Mouse (Mus musculus) ES-Bruce4 (cell line): ENCODE results near the gene Eif4a2.
"Not testable (repeated sequence)": the region's sequence is repeated elsewhere in the genome, so short reads cannot be mapped to it uniquely, and the experiment has no call there.

Experiments
- CTCF ChIP-seq: IDR thresholded peaks from one replicate; pipeline ENCODE4 v1.8.1; 2011; ENCODE audit warnings: low read depth, low read length
- EP300 ChIP-seq: IDR thresholded peaks from 2 replicates; pipeline ENCODE4 v1.6.1; 2011; ENCODE audit warnings: low read depth, low read length; ENCODE audit not compliant: insufficient read depth
- POLR2A ChIP-seq: IDR thresholded peaks from one replicate; pipeline ENCODE4 v1.8.1; 2011; ENCODE audit warnings: low read length; ENCODE audit not compliant: insufficient read depth

DNA sequence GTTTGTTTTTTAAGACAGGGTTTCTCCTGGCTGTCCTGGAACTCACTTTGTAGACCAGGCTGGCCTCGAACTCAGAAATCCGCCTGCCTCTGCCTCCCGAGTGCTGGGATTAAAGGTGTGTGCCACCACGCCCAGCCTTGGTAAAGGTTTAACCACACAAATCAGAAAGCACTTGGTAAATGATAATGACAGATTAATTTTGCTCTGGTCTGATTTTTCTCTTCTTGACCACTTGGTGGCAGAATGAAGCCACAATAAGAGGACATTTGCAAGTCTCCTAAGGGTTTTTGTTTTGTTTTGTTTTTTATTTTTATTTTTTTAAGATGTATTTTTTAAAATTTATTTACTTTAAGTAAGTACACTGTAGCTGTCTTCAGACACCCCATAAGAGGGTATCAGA lies 19.5 kb upstream of the Eif4a2 start:
- not testable (repeated sequence) for TF ChIP-seq CTCF, EP300, POLR2A
